Mouse (Mus musculus): ENCODE measurements at regions not wholly inside any gene's neighbourhood (a gene's known extent, or its start where the extent isn't known, plus 50 kb on each side); places are given as distances from the start of the nearest gene placed in this dataset.

DNA sequence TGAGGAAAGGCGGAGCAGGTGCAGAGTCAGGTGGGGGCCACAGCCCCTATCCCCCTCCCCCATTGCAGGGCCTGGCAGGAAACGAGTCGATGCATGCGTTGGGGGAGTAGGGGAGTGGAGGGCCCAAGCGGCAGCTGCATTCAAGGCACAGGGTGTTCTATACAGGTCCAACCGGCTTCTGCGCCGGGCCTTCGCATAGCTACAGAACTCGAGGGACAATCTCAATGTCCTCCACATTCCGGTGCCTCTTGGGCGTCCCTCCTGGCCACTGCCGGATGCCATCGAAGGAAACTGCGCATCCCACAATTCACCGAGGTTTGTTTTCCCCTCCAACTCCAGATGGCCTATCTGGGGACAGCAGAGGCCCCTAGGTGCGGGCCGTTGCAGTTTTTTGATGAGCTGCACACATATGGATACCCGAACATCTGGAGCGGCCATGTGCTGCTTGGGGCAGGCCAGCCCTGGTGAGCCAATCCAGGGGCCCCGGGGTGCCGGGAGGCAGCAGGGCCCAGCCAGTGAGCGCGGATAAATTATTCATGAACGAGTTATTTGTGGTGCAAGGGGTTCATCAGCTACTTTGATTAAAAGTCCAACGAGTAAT lies 137.5 kb downstream of the Tle3 start:
- no peaks in the 10 kb centered on the region for H3K4me1 ChIP-seq (ENCODE audit: control insufficient read depth, insufficient read depth, low read length)
- no peak overlapping the region for H3K4me3 ChIP-seq (ENCODE audit: insufficient read depth, low read depth, low read length)
- DNase-seq = no peak
- H3K27ac ChIP-seq (ENCODE audit: insufficient read depth, low read depth, low read length) = no peak overlapping the region
- WGBS = 17% methylated on average over 26 of the region's 26 CpGs
- no peak for TF ChIP-seq CTCF (conservative IDR thresholded peaks at IDR 0.05; ENCODE audit: insufficient read depth, insufficient read length, low read depth, low read length)
- no peak for TF ChIP-seq POLR2A (IDR thresholded peaks at IDR 0.05; ENCODE audit: low read depth, low read length)
- no peaks in the 10 kb centered on the region for H3K36me3 ChIP-seq (ENCODE audit: control insufficient read depth, insufficient read depth, low read length)
- H3K27me3 ChIP-seq (replicated peaks; ENCODE audit: control insufficient read depth, insufficient read depth, low read length) = 0 out of 2 replicates have a peak, but pooled peaks cover 2% of the 10 kb centered on the region

DNA sequence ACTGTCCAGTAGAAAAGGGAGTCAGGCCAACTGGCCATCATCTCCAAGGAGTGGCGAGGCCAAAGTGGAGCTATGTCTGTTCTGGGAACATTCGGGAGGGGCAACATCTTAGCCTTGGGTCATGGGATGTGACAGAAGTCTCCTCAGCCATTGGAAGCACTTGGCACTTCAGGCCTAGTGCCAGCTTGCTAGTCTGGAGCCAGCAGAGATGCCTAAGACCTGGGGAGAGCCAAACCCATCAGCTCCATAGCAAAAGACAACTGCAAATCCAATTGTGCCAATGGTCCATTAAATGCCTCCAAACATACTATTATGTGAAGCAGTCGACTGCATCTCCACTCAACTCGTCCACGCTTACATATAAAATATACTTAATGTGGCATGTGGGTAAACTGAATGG lies 136.9 kb downstream of the Tle3 start:
- 72% methylated on average over 5 of the region's 5 CpGs for WGBS
- DNase-seq = no peak

DNA sequence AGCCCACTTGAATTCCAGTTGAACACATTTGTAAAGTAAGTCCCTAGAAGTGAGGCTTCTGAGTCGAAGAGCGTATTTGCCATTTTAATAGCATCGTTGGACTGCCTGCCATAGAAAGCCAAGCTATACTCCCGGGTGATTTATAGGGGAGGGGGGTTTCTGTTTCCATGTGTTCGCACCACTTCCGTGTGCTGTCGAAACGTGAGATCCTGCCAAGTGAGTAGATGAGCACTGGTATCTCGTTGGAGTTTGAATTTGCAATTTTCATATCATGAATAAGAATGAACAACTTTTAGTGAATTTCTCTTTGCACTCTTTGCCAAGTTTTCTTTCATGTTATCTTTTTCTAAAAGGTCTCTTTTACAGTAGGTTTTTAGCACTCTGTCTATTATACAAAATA lies 128.7 kb downstream of the Tle3 start:
- H3K27me3 ChIP-seq (replicated peaks; ENCODE audit: control insufficient read depth, insufficient read depth, low read length) = no peaks in the 10 kb centered on the region
- no peak overlapping the region for H3K27ac ChIP-seq (ENCODE audit: insufficient read depth, low read depth, low read length)
- no peak for DNase-seq
- WGBS = 38% methylated on average over 9 of the region's 9 CpGs
- H3K4me3 ChIP-seq (ENCODE audit: insufficient read depth, low read depth, low read length) = no peak overlapping the region
- no peaks in the 10 kb centered on the region for H3K4me1 ChIP-seq (ENCODE audit: control insufficient read depth, insufficient read depth, low read length)
- H3K36me3 ChIP-seq (ENCODE audit: control insufficient read depth, insufficient read depth, low read length) = no peaks in the 10 kb centered on the region
- no peak for TF ChIP-seq CTCF (conservative IDR thresholded peaks at IDR 0.05; ENCODE audit: insufficient read depth, insufficient read length, low read depth, low read length)
- TF ChIP-seq POLR2A (IDR thresholded peaks at IDR 0.05; ENCODE audit: low read depth, low read length) = no peak

More for the DNA sequence above, 136.9 kb downstream of the Tle3 start:
- TF ChIP-seq CTCF (conservative IDR thresholded peaks at IDR 0.05; ENCODE audit: insufficient read depth, insufficient read length, low read depth, low read length) (no peak), POLR2A (IDR thresholded peaks at IDR 0.05; ENCODE audit: low read depth, low read length) (no peak)
- Histone ChIP-seq H3K36me3 (ENCODE audit: control insufficient read depth, insufficient read depth, low read length) (no peaks in the 10 kb centered on the region), H3K27ac (ENCODE audit: insufficient read depth, low read depth, low read length) (no peak overlapping the region), H3K4me1 (ENCODE audit: control insufficient read depth, insufficient read depth, low read length) (no peaks in the 10 kb centered on the region), H3K4me3 (ENCODE audit: insufficient read depth, low read depth, low read length) (no peak overlapping the region), H3K27me3 (replicated peaks; ENCODE audit: control insufficient read depth, insufficient read depth, low read length) (0 out of 2 replicates have a peak, but pooled peaks cover 2% of the 10 kb centered on the region)

DNA sequence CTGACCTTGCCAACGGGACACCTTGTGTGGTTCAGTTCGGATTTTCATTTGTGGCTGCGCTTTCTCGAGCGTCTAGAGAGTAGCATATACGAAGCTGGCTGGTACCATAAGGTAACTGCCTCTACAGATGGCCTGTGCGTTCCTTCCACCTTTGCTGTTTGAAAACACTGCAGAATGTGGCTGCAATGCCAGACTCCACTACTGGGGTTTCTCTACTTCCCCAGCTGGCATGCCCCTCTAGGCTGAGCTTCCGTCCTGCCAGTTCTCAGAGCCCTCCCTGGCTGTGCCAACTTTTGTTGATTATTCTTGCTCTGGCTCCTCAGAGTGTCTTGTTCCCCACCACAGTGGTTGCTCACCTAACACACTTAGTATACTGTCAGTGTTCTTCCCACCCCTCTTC lies 120.7 kb downstream of the Tle3 start:
- H3K36me3 ChIP-seq (ENCODE audit: control insufficient read depth, insufficient read depth, low read length) = no peaks in the 10 kb centered on the region
- WGBS = 77% methylated on average over 8 of the region's 8 CpGs
- no peak for DNase-seq
- TF ChIP-seq POLR2A (IDR thresholded peaks at IDR 0.05; ENCODE audit: low read depth, low read length) (no peak), CTCF (conservative IDR thresholded peaks at IDR 0.05; ENCODE audit: insufficient read depth, insufficient read length, low read depth, low read length) (no peak)
- H3K27ac ChIP-seq (ENCODE audit: insufficient read depth, low read depth, low read length) = no peak overlapping the region
- no peaks in the 10 kb centered on the region for H3K27me3 ChIP-seq (replicated peaks; ENCODE audit: control insufficient read depth, insufficient read depth, low read length)
- no peaks in the 10 kb centered on the region for H3K4me1 ChIP-seq (ENCODE audit: control insufficient read depth, insufficient read depth, low read length)
- no peak overlapping the region for H3K4me3 ChIP-seq (ENCODE audit: insufficient read depth, low read depth, low read length)

DNA sequence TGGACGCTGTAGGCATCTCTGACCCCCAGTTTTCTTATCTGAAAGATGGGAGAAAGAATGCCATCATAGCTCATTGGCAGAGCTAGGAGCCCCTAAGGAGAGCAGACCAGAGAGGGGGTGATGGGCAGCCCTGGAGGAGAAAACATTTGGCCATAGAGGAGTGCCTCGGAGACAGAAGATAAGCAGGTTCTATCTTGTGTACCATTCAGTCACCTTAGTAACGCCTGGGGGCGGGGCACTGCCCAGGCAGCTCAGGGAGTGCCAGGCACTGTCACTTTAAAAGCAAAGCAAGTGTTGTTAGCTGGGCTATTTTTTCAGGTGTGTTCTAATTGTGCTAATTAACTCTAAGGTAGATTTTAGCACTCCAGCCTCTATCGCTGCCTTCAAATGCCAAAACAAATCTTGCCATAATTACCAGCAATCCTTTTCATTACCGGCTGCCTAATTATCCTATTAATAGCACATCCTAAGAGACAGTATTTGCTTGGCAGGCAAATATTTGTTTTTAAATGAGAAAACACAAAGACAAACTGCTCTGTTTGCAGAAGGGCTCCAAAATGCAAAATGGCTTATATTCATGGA lies 119.1 kb downstream of the Tle3 start:
- DNase-seq = no peak
- Histone ChIP-seq H3K36me3 (ENCODE audit: control insufficient read depth, insufficient read depth, low read length) (no peaks in the 10 kb centered on the region), H3K27ac (ENCODE audit: insufficient read depth, low read depth, low read length) (no peak overlapping the region), H3K4me3 (ENCODE audit: insufficient read depth, low read depth, low read length) (no peak overlapping the region), H3K4me1 (ENCODE audit: control insufficient read depth, insufficient read depth, low read length) (no peaks in the 10 kb centered on the region), H3K27me3 (replicated peaks; ENCODE audit: control insufficient read depth, insufficient read depth, low read length) (no peaks in the 10 kb centered on the region)
- 48% methylated on average over 6 of the region's 6 CpGs for WGBS
- TF ChIP-seq POLR2A (IDR thresholded peaks at IDR 0.05; ENCODE audit: low read depth, low read length) (no peak), CTCF (conservative IDR thresholded peaks at IDR 0.05; ENCODE audit: insufficient read depth, insufficient read length, low read depth, low read length) (no peak)

DNA sequence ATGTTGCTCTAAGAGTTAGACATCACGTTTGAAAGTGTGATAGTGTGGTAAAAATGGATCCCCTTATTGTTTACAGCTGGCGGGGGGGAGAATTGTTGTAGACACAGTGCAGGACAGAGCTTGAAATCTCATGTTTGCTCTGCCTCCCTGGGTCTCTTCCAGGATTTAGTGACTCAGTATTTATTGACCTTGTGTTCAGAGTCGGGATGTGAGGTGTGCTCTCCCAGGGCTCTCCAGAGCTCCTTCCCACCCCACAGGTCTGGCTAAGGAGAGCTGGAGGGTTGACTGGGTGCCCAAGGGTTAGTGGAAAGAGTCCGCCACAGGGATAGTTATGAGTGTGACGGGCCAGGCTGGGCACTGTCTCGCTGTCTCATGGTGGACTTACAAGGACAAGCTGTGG lies 117.8 kb downstream of the Tle3 start:
- H3K27ac ChIP-seq (ENCODE audit: insufficient read depth, low read depth, low read length) = no peak overlapping the region
- no peaks in the 10 kb centered on the region for H3K27me3 ChIP-seq (replicated peaks; ENCODE audit: control insufficient read depth, insufficient read depth, low read length)
- 71% methylated on average over 6 of the region's 6 CpGs for WGBS
- H3K36me3 ChIP-seq (ENCODE audit: control insufficient read depth, insufficient read depth, low read length) = no peaks in the 10 kb centered on the region
- H3K4me1 ChIP-seq (ENCODE audit: control insufficient read depth, insufficient read depth, low read length) = no peaks in the 10 kb centered on the region
- TF ChIP-seq POLR2A (IDR thresholded peaks at IDR 0.05; ENCODE audit: low read depth, low read length) (no peak), CTCF (conservative IDR thresholded peaks at IDR 0.05; ENCODE audit: insufficient read depth, insufficient read length, low read depth, low read length) (no peak)
- no peak for DNase-seq
- H3K4me3 ChIP-seq (ENCODE audit: insufficient read depth, low read depth, low read length) = no peak overlapping the region

DNA sequence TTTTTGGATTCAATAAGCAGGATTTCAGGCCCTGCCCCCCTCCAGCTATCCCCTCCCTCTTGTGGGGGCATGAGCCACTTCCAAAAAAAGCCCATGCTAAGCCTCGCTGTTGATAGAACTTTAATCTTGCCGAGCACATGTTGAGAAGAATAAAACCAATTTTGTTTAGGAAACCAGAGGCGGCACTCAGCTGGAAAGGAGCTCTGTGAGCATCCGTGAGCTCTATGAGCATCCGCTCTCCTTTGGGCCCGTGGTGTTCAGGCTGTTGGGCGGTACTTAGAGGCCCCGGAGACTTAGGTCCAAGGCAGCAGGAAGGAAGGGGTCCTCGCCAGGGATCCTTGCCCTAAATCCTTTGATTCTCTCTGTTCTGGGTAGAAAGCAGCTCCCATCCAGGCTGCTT lies 117.0 kb downstream of the Tle3 start:
- 47% methylated on average over 9 of the region's 9 CpGs for WGBS
- TF ChIP-seq CTCF (conservative IDR thresholded peaks at IDR 0.05; ENCODE audit: insufficient read depth, insufficient read length, low read depth, low read length) (no peak), POLR2A (IDR thresholded peaks at IDR 0.05; ENCODE audit: low read depth, low read length) (no peak)
- Histone ChIP-seq H3K4me3 (ENCODE audit: insufficient read depth, low read depth, low read length) (no peak overlapping the region), H3K27ac (ENCODE audit: insufficient read depth, low read depth, low read length) (no peak overlapping the region), H3K4me1 (ENCODE audit: control insufficient read depth, insufficient read depth, low read length) (no peaks in the 10 kb centered on the region), H3K36me3 (ENCODE audit: control insufficient read depth, insufficient read depth, low read length) (no peaks in the 10 kb centered on the region), H3K27me3 (replicated peaks; ENCODE audit: control insufficient read depth, insufficient read depth, low read length) (no peaks in the 10 kb centered on the region)
- no peak for DNase-seq
